Mouse (Mus musculus) kidney, postnatal 14 days (tissue): ENCODE data around the gene Zfp451.
"Not testable (repeated sequence)": the region's sequence is repeated elsewhere in the genome, so short reads cannot be mapped to it uniquely, and the experiment has no call there.

Source experiments
- DNase-seq: peaks from one replicate; pipeline ENCODE4 v3.0.0; 2022; ENCODE audit warnings: mixed read lengths

Zfp451 gene

DNA sequence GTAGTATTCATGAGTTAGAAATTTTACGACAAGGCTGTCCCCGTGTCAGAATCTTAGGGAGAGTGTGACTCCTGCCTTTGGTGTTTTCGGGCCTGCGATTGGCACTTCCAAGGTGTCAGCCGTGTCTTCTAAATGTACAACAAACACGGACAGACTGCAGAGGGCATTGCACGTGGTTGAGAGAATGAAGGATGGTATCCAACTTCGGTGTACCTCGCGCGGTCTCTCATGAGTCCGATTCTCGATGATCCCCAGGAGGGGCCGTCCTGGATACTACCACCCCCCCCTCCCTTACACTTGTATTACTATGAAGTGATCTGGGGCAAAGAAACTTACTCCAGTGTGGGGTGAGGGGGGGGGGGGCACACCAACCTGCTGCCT is 57.4 kb downstream of the Zfp451 start:
- peak; percentile 21 for DNase-seq

DNA sequence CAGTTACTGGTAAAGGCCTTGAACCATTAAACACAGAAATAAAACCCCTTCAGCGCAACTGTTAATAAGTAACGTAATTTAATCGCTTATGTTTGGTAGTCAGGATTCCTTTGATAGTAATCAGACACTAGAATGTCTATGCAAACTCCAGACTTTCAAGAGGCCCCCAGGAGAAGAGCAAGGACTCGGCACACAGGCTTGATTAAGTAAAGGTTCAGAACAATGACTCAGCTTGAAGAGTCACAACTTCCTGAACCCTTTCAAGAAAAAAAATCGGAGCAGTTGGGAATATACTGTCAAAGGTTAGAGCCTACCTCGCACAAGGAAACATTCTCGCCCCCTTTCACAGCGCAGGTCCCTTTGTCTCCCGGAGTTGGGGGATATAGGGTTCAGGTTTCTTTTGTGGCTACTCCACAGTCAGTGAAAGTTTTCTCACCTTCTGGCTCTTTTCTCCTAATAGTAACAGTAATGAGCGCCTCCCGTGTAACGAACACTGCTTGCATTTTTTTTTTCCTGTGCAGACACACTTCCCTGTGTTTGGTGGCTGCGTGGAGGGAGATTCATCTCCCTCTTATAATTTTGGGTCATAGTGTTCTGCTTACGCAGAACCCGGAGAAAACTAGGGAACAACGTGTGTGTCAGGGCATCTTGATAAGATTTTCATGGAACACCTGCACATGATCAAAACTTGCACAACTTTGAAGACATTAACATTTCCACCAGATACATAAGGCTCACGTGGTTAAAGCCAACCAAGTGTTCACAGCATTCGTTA is 58.0 kb downstream of the Zfp451 start:
- DNase-seq = no peak

DNA sequence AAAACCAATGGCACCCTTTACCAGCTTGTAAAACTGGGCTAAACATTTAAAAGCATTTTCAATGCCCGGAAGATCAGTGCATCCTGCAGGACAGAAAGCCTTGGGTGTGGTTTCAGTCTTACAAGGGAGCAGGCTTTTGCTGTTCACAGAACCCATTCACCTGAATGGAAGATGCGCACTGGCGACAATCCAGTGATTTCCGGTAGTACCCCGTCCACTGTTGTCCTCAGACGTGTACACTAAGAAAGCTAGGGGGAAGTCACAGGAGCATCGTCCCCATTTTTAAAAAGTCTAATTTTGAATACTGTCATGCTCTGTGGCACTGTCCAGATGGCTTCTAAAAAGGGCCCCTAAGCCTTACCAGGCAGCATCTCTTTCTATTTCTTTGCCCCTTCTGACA is 58.6 kb downstream of the Zfp451 start:
- DNase-seq = no peak

DNA sequence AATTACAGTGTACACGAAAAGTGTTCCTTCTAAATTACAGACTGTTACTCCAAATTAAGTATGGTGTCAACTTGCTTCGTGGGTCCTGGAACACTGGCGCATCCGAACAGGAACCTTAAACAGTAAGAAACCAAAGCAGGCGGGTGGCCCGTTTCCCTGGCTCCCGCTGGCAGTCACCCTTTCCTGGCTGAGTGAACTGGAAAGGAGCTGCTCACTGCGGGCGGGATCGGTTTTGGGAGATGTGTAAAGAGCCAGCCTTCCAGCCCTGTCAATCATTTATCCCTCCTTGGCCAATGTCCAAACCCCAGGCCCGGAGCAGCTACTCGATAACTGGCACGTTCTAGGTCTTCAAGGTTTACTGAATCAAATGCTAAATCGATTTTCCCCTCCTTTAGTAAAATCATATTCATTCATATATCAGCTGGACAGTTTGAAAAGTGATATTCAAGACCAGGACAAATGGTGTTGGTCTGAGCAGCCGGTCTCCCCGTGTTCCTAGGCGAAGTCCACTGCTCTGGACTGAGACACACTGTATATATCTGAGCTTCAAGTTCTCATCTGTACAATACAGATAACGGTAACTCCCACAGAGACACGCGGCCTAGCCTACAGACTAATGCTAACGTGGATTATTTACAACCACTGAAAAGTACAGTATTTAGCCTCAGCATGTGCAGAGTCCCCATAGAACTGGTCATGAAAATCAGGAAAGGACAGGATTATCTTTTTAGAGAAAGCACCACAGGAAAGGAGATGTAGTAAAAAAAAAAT is 59.2 kb downstream of the Zfp451 start:
- DNase-seq = peak; percentile 78

DNA sequence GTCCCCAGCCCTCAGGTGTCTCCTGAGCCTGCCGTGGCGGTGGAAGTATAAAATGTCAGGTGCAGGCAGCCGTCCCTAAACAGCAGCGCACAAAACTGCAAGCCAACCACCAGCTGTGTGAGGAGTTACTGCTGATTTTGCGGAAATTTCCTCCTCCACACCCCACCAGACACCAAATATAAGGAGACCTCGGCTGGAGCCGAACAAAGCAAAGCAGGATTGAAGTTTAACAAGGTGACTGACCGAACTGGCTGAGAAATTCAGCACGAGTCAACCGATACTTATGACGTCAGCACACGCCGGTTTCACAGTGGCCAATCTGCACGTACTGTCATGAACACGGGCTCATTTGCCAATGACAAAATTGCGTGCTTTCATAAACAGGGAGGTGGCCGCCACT is 60.3 kb downstream of the Zfp451 start:
- DNase-seq = peak; percentile 48

DNA sequence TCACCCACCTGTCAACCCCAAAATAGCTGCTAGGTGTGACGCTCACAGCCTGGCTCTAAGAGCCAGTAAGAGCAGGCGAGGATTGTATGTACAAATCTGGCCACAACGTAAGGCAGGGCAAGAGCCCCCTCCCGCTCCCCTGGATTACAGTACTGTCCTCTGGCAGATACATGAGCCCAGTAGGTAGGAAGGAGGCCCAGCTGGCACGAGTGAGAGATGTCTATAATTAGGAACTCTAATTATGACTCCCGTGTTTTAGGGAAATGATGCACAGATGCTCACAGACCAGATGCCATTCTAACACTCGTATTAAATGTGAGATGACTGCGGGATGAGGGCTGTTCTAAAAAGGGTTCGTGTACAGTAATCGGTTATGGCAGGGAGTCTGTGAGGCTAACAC is 63.1 kb downstream of the Zfp451 start:
- DNase-seq = no peak

DNA sequence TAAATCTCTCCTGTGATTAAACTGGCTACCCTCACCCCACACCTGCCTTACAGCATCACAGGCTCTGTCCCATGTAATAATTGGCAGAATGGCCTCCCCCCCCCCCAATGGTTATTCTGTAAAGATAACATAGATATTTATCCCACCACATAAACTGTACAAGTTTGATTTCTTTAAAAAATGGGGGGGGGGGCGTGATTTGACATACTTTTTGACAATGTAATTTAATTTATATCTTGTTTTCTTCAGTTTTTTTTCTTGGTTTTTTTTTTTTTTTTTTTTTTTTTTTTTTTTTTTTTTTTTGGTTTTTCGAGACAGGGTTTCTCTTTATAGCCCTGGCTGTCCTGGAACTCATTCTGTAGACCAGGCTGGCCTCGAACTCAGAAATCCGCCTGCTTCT is 64.7 kb downstream of the Zfp451 start:
- not testable (repeated sequence) for DNase-seq

DNA sequence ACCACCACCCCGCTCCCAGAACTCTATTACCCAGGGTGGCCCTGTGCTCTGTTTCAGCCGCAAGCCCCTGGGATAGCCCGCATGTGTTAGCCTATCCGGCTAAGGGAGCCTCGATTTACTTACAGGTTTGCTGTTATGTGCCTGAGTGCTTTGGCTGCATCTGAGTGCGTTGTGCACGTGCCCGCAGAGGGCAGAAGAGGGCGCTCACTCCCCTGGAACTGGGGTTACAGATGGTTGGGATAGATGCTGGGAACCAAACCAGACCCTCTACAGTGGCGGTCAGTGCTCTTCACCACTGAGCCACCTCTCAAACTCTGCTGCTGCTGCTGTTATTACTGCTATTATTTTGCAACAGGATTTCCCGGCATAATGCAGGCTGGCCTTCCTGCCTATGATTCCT is 65.3 kb downstream of the Zfp451 start:
- DNase-seq = no peak

DNA sequence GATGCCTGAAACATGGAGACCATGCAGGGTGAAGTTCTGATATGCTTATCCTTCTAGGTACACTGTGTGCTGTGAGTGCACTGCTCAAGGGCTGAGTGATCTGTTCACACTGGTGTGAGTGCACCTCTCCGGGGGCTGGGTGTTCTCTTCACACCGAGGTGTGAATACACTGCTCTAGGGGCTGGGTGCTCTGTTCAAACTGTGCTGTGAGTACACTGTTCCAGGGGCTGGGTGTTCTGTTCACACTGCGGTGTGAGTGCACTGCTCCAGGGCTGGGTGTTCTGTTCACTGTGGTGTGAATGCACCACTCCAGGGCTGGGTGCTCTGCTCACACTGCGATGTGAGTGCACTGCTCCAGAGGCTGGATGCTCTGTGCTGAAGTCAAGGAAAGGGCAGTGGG is 68.5 kb downstream of the Zfp451 start:
- no peak for DNase-seq

DNA sequence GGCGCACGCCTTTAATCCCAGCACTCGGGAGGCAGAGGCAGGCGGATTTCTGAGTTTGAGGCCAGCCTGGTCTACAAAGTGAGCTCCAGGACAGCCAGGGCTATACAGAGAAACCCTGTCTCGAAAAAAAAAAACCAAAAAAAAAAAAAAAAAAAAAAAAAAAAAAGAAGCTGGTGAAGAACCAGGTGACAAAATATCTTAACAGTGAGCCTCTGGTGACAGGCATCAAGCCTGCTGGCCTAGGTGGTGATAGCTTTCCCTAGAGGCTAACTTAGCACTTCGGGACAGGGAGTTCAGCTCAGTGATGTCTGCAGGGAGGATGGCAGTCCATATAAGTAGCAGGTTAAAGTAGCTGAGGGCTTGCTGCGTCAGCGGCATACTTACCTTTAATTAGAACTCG is 69.6 kb downstream of the Zfp451 start:
- not testable (repeated sequence) for DNase-seq

DNA sequence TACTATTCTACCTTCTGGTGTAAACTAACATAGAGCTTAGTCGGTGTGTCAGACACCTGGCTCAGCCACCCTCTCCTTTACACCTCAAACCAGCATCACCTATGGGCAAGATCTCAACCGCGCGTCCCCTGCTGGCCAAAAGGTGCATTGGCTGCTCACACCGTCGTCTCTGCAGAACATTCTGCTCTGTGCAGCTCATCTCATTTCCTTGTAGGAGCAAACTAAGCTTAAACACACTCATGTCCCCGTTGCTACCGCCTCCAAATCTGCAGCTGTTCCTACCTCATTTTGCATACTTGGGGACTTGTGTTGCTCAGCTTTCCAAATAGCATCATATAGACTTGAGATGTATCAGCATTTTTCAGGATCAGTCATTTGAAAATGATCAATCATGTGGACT is 71.5 kb downstream of the Zfp451 start:
- peak; percentile 35 for DNase-seq

DNA sequence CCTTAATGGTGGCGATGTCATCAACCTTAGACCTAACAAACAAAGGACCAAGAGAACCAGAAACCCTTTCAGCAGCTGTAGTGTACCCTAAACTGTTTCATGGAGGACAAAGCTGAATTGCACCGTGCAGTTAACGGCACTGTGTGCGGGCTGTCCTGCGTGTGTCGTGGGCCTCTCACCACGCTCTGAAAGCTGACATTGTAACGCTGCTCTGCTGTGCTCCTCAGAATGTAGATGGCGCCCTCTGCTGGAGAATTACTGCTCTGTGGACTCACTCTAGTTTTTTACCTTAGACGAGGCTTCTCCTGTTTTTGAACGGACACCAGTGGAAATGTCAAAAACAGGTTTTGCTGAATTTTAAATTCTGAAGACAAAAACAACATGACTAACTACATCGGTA is 75.1 kb downstream of the Zfp451 start:
- DNase-seq = peak; percentile 84

DNA sequence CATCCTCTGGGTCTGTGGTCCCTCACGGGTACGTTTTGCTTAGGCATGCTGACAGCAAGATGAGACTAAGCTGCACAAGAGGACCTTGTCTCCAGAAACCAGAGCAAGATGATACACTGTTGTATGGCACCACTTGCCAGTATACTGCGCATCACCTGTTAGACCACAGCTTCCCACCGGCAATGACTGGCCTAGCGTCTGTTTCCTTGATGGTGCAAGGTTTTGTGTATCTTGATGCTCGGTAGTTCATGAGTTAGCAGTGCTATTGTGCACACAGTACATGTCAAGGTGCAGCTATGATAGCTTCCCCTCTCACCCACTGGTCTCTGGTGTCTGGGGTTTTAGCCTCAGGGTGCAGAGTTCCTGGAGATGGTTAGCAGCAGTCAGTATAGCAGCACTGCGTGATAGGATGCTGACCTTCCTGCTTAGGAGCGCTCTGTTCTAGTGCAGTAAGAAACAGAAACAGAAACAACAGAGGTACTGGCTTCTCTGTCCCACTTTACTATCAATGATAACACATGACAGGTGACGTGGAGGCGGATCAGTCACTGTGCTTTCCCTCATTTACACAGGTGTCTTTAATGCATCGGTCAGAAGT is 75.6 kb downstream of the Zfp451 start:
- no peak for DNase-seq

DNA sequence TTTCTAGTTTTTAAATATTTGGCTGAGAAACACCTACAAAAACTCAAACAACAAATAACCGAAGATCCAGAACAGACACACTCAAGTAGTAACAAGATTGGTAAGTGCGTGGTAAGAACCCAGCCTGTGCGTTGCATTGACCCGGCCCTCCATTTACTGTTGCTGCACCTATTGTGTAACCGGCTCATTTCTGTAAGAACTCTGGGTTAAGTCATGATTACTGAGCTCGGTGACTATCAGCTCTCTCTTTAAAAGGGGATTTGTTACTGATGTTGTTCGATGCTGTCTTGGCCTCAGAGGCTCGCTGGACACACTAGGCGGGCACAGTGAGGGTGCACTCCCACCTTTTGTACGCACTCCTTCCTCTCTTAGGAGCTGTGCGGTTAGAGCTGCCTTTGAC is 76.1 kb downstream of the Zfp451 start:
- DNase-seq = no peak

DNA sequence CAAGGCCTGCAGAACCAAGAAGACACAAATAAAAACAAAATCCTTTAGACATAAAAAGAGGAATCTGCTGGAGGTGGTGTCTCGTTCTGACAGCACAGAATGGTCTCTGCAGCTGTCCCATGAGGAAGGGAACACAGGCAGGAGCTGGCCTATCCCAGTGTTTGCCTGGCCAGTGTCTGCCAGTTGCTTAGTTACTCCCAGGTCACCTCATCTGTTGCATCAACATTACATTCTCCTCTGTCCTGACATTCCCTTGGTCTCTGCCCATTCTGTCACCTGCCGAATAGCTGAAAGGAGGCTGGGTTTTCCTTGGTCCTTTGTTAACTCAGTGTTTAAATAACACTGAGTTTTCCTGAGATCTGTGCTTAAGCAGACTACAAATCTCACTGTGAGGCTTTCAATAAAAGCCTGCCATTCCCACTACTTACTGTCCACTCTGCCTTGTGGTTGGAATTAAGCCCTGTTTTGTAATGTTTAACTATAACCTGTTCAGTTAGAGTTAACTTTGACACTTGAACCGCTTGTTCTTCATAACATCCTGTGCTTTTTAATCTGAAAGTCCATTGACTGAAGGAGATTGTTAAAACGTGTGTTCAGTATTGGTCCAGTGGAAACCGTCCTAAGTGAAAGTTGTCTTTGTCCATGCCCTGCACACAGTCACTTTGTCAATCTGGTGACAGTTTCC is 80.3 kb downstream of the Zfp451 start:
- DNase-seq = no peak

DNA sequence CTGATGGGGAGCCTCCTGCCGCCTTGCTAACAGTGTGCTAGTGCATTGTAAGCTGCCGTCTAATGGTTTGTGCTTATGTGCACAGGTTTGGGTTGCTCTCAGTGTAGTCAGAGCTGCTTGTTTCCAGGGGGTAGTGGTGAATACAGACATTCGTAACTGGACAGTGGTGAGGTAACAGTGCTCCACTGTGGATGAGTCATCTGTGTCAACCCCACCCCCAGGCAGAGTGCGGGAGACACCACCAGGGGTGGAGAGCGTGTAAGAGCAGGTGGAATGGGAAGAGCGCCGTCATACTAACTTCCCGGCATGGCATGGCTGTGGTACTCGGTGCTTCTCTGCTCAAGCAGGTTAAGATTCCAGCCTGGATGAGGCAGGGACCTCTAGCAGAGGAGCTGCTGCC is 81.4 kb downstream of the Zfp451 start:
- no peak for DNase-seq

DNA sequence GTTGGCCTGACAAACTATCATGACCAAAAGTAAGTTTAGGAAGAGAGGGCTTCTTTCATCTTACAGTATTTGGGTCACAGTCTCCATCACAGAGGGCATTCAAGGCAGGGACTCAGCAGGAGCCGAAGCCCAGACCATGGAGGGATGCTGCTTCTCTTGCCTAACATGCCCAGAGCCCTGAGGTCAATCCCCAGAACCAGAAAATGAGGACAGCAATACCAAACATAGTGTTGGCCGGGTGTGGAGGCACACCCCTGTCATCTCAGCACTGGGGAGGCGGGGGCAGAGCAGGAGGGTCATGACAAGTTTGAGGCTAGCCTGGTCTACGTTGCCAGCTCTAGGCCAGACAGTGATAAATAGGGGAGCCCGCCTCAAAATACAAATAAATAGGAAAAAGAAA is 89.3 kb downstream of the Zfp451 start:
- DNase-seq = no peak

DNA sequence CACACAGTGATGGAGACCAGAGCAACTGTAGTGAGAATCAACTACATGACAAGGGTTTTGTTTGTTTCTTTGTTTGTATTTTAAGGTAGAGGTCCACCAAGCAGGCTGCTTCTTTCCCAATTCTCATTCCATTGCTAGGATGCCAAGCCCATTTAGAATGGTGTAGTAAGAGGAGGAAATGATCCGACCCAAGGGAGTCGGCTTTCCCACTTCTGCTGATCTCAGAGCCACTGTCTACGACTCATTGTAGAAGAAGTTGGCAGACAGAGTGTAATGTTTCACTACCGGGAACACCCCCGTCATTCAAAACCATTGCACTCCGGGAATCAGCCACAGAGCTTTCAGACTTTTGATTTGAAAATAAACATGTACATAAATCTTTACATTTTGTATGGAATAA is 89.9 kb downstream of the Zfp451 start:
- DNase-seq = no peak

DNA sequence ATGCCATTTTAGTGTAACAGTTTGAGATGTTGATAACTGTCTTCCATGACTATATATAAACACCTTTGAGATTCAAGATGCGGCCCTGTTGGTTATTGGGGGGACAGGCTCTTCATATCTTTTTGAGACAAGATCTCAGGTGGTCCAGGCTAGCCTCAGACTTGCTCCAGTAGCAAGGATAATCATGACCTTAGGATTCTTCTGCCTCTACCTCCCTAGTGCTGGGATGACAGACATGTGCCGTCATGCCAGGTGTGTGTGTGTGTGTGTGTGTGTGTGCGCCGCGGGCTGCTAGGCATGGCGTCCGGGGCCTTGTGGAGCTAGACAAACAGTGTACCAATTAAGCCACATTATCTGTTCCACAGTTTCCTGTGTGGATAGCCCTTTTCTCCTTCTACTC is 93.4 kb downstream of the Zfp451 start:
- no peak for DNase-seq

DNA sequence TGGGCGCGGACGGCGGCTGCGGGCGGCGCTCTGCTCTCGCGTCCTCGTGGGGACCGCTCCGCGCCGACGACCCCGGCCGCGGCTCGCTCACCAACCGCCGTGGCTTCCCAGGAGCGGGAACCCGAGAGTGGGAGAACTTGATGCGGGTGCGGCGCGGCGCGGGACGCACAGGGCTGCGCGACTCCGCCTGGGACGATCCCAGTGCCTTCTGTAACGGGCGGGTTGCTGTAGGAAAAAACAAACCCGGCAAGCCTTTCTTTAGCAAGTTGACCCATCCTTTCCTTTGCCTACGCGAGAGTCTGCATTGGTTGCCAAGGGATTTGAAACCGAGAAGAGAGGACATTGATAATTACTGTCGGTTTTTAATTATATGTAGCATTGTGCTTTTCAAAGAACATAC is 94.2 kb downstream of the Zfp451 start:
- DNase-seq = no peak

DNA sequence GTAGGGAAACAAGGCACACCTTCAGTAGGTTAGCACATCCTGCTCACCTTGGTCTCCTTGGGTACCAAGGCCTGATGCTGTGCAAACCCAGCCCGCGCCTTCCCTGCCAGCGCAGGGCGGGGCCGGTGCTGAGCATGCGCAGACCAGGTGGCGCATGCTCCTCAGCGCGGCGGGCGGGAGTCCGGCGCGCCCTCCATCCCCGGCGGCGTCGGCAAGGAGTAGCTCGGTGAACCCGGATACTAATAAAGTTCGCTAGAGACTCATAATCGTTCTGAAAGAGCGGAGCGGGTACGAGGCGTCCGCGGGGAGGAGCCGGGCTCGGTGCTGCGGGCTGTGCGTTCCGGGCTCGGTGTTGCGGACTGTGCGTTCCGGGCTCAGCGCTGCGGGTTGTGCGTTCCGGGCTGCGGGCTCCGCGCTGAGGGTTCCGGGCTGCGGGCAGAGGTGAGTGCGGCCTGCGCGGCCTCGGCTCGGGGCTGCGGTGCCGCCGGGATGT is 94.6 kb downstream of the Zfp451 start, which contains the start of gene Rab23:
Gene Rab23, plus strand, starts transcription at position 155 of the 493 bp plus-strand sequence.
- peak; percentile 87 for DNase-seq

DNA sequence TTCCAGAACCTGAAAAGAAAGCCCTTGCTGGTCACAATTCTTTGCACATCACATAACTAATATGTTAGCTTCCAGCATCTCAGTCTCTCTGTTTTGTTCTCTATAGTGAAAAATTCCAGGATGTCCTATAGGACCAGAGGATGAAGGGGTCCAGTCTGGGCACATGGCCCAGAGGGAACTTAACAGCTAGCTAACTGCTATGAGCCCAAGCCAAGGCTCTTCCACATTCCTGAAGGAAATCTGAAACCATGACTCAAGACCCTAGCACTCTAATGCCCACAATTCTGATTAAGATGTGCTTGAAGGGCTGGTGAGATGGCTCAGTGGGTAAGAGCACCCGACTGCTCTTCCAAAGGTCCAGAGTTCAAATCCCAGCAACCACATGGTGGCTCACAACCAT is 96.8 kb downstream of the Zfp451 start:
- no peak for DNase-seq

DNA sequence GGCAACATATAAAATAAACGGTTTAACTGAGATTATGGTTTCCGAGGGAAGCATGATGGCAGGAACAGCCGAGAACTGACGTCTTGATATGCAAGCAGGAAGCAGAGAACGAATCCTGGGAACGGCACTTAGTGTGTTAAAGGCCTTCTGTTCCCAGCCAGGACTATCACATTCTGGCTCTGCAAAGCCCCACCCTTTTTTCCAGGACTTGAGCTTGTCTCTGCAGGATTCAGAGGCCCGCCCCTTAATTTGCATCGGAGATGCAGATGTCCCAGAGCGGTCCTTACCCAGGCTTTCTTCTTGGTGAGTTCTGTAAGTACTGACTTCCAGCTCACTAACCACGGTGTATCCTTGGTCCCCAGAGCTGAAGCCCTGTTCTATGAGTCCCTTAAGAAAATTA is 99.6 kb downstream of the Zfp451 start:
- DNase-seq = no peak
